Mouse (Mus musculus) urinary bladder, postnatal 10 days (tissue): Measurements from ENCODE around the gene Hist1h1c.
"Not testable (repeated sequence)": the region's sequence is repeated elsewhere in the genome, so short reads cannot be mapped to it uniquely, and the experiment has no call there.

Experiments
- DNase-seq: peaks from one replicate; pipeline ENCODE4 v3.0.0; 2022; ENCODE audit warnings: low spot score

Gene Hist1h1c

DNA sequence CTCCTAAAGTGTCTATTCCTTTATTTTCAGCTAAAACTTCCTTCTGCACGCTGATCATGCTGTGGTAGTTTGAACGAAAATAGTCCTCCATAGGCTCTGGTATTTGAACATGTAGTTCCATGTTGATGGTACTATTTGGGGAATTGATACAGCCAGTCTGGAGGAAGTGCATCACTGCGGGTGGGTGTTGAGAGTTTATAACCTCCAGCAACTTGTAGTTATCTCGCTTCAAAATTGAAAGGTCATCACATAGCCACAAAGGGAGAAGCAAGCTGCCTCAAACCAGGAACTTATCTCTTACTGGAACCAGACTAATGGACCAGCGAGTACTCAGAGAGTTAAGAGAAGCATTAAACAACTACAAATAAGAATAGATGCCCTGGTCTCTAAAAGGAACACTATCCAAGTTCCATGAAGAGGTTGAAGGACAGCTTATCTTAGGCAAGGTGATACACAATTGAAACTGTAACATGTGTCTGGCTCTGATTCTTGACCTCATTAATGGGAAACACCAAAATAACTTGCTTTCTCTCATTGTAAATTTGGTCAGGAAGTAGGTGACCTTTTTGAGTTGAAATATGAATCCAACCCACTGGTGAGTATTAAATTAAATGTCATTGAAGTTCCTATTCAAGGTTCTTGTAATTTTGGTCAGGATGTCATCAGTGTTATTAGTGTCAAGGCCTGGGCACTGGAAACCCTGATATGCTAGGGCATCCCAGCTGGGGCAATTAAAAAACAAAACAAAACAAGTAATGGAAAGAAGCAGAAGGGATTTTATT, 22.2 kb upstream of the Hist1h1c start:
- no peak for DNase-seq

GRCm38 (mm10) chr13:23717176-23717575, 21.4 kb upstream of the Hist1h1c start:
- no peak for DNase-seq

- DNase-seq, result not testable (repeated sequence)
These were observed 20.9 kb upstream of the Hist1h1c start for GRCm38 (mm10) chr13:23717593-23718245.

GRCm38 (mm10) chr13:23724239-23724638, 14.4 kb upstream of the Hist1h1c start:
- DNase-seq, result no peak

DNA sequence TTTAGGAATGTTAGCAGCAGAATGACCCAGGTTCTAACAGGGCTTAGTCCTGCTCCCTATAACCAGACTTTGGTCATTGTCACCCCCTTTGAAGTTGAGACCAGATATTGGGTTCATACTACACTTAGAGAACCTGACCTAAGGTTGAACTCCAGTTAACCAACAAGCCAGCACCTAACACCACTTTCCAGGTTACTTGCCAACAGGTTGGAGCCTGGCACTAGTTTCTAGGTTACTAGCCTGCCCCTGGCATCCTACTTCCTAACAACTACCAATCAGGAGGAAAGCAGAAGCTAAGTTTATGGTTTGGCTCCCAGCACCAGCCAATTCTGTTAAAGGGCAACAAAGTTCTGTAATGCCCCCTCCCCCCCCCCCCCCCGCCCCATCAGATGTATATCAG, 13.4 kb upstream of the Hist1h1c start:
- no peak for DNase-seq

GRCm38 (mm10) chr13:23728472-23729191, 10.0 kb upstream of the Hist1h1c start:
- DNase-seq, result no peak

DNA sequence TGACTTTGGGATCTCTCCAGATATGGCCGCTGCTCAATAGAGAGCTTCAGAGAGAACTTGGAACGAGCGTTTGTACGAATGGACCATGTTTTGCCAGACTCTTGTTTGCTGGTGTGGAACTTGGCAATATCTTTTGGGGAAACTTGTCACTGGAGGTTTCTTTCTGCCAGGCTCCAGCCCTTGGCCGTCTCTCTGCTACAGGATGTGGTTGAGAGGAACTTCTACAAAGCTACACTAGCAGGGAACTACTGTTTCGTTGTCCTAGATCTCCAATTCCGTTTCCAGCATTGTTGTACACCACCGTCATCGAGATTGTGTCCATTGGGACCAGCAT, 9.4 kb upstream of the Hist1h1c start:
- no peak for DNase-seq

- no peak for DNase-seq
These were observed 8.9 kb upstream of the Hist1h1c start for GRCm38 (mm10) chr13:23729706-23730105.

DNA sequence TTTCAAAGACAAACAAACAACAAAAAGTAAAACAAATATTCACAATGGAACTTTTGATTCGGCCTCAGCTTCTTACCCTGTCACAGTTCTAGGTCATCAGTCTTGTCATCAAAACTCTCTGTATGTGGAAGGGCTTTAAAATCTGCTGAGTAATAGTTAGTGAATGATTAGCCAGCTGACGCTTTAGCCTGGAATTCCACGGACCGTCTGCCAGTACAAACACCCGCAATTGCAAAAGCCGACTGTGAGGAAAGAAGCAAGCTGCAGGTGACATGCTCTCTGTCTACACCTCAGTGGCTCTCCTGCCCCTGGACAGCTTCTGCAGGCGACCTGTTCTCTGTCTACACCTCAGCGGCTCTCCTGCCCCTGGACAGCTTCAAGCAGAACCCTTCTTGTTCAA, 8.1 kb upstream of the Hist1h1c start:
- DNase-seq, result no peak

DNA sequence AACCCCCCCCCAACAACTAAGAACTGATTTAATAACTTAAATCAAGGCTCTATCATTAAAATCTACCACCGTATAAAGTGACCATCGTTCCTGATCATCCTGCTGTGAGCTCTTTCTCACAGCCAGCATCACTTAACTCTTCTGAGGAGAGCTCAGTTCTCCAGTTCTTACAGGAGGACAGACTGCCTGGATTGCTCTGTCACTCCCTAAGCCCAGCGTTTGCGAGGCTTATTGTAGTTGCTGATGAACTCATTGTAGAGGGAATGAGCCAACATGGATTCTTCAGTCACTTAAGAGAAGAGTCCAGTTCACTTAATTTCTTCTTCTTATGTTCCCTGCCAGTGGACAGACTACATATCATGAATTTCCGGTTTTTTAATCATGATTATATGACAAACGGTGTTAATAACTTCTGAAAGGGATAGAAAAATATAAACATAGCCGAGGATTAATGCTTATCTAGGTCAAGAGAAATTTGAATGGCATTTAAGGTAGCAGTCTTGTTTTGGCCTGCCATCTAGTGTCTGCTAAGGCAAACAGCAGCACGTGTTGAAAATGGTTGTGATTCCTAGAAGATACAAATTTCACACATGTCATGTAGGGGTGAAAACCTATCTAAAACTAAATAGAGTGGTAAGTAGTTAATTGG, 6.3 kb upstream of the Hist1h1c start:
- DNase-seq, result no peak

DNA sequence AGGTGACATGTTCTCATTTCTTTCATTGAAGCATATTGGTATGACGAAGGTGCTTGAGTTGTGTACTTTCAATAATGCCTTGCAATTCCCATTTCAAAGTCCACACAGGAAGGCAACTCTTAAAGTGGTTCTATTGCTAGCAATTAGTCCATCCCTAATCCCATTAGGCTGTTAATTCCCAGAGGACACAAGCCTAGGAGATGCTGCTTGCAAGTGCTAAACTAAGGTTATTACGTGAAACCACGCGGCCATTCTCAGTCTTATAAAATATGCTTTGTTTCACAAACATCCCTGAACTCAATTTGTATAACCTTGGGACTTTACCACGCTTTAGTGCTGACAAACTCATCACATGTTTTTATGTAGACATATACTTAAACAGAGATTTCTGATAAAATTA, 1.5 kb upstream of the Hist1h1c start:
- no peak for DNase-seq

- no peak for DNase-seq
These were observed 567 bp upstream of the Hist1h1c start for GRCm38 (mm10) chr13:23738041-23738440.

DNA sequence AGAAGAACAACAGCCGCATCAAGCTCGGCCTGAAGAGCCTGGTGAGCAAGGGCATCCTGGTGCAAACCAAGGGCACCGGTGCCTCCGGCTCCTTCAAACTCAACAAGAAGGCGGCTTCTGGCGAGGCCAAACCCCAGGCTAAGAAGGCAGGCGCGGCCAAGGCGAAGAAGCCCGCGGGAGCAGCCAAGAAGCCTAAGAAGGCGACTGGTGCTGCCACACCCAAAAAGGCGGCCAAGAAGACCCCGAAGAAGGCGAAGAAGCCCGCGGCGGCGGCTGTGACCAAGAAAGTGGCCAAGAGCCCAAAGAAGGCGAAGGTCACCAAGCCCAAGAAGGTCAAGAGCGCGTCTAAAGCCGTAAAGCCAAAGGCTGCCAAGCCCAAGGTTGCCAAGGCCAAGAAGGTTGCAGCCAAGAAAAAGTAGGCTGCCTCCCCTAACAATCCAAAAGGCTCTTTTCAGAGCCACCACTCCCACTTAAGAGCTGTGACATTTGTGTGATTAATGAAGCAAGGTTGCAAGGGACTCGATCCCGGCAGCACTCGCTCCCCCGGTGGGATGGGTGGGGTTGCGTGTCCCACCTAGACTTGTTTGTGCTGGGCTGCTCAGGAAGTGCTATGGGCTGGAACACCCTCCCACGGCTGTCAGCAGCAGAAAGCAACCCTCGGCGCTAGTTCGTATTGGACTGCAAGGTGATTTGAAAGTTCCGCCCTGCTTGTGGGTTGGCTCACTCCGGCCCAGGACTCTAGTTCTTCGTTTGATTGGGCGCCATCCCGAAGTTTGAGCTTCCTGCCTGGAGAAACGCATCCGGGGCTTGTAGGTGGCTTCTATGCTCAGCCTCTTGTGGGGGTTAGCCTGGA, 687 bp downstream of the Hist1h1c start:
- peak; percentile 55 for DNase-seq

GRCm38 (mm10) chr13:23739922-23740252, 1.3 kb downstream of the Hist1h1c start:
- no peak for DNase-seq

- no peak for DNase-seq
These were observed 1.7 kb downstream of the Hist1h1c start for GRCm38 (mm10) chr13:23740256-23740840.

GRCm38 (mm10) chr13:23740910-23741309, 2.3 kb downstream of the Hist1h1c start:
- DNase-seq, result no peak

DNA sequence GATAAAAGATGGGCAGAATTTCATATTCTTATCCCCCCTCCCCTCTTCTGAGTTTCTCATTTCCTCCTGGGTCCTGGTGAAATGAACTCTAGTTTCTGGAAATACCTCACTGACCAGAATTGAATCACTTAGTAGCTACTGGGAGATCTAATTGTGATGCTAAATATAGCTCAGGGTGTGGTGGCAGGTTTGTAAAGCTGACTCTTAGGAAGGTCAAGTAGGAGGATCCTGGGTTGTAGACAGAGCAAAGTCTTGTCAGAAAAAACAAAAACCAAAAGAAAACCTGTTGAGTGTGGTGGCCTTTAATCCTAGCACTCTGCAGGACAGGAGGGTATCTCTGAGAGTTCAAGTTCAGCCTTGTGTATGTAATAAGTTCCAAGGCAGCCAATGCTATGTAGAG, 3.4 kb downstream of the Hist1h1c start:
- DNase-seq, result no peak

DNA sequence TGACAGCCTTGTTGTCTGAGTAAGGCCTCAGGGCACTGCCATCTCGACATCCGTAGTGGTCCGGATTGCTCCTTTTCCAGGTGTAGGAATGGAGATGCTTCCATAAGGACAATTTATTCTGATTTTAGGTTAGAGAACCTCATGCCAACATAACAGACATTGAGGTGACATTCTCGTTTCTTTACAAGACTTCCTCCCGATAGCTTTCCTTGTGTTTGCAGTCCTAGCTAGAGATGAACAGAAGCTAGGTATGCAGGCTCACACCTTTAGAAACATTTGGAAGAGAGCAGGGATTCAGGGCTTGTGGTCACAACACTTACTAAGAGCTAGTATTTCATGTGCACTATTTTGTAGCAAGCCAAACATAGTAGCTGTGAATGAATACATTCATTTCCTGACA, 4.6 kb downstream of the Hist1h1c start:
- no peak for DNase-seq

GRCm38 (mm10) chr13:23743963-23744362, 5.4 kb downstream of the Hist1h1c start:
- DNase-seq, result no peak

GRCm38 (mm10) chr13:23744421-23745380, 6.1 kb downstream of the Hist1h1c start:
- DNase-seq, result no peak
